Mouse (Mus musculus): ENCODE results near the gene Chaf1b.

Chaf1b gene

DNA sequence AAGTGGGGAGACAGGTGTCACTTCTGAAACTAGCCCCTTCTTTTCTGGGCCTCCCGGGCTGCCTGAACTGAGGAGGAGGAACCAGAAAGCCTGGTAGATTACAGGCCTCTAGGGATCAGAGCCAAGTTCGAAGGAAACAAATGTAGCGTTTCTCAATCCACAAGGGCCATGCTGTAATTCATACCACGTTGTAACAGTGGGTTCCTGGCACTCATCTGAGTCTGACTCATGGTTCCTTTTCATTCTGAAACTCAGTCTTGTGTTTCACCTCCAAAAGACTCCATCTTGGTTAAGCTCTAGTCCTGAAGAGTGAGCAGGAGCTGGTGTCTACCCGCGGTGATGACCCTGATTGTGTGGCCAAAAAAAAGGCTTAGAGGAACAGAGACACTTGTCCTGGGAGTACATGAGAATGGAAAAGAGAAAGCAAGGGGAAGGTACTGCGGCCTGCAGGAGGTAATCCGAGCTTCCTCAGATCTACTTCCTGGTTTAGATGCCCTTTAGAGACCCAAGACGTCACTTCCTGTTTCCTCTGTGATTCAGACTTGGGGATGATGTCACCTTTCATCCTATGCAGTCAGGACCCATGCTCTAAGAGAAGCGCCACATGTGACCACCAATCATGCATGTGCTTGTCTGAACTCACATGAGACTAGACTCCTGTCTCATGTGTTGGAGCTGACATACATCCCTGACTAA lies 30.3 kb downstream of the Chaf1b start:
- DNase-seq, result peak; percentile 42

DNA sequence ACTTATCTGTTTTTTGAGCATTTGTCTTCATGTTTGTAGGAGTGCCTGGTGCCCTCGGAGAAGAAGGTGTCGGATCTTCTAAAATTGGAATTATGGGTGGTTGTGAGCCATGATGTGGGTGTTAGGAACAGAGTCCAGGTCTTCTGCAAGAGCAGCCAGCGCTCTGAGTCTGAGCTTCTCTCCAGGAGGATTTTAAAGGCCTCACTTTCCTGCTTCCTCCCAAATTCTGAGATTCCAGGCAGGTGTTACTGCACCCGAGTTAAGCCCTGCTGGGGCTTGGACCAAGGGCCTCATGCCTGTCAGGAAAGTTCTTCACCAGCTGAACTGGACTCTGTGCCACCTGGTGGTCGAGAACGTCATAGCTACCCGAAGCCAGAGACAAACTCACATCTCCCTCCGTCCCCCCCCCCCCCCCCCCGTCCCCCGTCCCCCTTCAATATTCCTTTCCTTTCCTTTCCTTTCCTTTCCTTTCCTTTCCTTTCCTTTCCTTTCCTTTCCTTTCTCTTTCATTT lies 31.7 kb downstream of the Chaf1b start:
- no peak for DNase-seq

DNA sequence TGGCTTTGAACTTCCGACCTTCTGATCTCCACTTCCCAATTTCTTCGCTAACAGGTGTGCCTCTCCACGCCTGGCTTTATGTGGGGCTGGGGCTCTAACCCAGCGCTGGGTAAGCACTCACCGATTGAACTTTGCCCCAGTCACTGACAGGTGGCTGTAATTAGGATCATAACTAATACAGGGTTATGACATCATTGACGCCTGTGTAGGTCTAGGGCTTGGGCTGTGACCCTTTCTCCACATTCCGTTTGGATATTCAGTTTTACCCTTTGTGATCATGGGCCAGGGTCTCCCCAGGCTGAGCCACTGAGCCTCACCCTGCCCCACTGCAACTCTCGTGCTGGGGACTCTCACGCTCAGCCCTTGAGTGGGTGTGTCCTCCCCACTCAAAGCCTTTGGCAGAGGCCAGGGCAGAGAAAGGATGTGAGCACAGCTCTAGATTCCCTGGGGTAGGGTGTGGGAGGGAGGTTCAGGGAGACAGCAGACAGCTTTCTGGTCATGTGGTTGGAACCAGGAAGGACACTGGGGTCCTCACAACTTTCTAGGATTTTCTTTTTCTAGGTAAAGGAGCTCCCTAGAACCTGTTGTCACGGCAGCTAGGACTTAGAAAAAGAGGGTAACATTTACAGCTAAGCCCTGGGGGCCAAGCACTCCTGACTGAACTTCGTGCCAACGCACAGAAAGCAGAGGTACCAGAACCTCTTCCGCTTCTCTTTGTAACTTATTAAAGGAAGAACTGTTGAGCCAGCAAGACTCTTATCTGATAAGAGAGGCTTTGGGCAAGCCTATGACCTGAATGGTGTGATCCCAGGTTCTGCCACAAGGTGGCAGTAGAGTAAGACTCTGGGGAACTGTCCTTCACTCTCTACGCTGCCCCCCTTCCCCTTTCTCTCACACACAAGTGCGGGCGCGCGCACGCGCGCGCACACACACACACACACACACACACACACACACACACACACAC lies 34.3 kb downstream of the Chaf1b start:
- DNase-seq, result peak; percentile 73

DNA sequence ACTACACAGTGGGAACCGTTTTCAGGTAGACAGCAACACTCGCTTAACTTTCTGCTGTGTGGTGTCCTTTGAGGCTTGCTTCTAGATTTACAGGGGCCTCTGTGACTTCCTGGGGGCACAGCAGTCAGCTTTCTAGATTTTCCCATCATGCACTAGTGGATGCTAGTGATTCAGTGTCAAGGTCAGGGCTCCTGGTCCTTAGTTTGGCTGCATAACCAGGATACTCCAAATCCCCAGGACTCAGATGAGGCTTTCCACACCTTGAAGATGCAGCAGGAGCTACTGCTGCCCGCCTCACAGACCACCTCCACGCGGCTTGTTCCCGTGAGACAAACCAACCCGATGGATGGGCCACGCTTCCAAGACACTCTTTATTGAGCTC lies 35.0 kb downstream of the Chaf1b start:
- no peak for DNase-seq

DNA sequence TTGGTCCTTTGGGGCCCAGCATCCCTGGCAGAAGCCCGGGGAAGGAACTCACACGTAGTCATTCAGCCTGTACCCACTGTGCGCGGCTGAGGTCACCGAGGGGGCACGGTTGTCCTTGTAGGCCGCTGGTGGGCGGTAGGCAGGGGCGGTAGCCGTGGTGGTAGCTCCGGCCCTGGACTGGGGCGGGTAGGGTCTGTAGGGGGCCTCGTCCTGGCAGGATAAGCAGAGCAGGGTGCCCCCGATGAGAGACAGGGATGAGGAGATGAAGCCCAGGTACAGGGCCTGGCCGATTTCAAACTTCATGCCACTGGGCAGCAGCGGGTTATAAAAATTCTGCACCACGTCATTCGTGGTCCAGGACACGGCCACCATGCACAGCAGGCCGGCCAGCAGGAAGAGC lies 35.5 kb downstream of the Chaf1b start:
- no peak for DNase-seq

DNA sequence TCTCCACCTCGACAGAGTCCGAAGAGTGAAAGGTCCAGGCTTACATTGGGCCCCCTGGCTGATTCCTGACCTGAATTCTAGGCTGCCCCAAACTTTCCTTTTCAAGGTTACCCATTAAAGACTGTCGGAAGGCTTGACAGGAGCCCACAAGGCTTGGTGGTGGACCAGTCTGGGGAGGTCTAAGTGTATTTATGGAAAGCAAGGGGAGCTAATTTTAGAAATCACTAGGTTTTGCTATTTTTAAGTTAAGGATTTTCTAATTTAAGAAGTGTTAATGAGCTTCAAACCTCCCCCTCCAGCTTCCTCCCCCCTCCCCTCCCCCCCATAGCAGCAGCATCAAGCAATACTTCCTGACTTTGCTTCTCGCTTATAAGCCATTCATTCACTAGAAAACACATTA lies 37.0 kb downstream of the Chaf1b start:
- no peak for DNase-seq

DNA sequence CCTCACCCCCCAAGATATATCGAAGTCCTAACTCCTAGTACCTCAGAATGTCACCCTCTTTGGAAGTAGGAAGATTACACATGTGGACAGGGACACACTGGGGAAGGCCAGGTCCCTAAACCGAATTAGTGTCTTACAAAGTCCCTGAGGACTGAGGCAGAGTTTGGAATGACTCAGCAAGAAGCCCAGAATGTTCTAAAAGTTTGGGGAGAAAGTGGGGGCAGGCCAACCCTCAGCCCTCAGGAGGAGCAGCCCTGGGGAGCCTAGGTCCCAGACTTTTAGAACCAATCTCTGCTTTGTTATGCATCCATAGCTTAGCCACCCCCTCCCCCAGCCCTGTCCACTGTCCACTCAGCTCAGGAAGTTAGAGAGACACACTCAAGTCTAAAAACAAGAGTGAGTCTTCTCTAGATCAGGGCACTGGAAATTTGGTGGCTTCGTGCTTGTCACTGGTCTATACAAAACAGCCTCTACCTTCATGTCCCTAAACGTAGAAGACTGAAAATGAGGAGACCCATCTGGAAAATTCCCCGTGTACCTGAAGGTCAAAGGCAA lies 39.2 kb downstream of the Chaf1b start:
- no peak for DNase-seq

DNA sequence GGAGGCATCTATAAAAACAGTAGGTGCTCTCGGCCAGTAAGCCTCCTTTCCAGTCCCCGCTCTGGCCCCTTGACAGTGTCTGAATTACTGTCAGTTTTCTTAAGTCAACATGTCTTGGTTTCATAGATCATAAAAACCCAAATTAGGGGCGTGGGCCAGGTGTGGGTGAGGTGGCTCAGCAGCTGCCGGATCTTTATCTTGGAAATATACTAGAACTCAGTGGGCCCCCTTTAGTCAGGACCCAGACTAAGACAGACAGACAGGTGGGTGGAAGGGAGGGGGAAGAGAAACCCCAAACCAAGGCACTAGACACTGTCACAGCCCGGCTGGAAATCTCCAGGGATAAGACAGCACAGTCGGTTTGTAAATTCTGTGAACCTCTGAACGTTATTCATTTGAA lies 40.1 kb downstream of the Chaf1b start:
- DNase-seq, result no peak

DNA sequence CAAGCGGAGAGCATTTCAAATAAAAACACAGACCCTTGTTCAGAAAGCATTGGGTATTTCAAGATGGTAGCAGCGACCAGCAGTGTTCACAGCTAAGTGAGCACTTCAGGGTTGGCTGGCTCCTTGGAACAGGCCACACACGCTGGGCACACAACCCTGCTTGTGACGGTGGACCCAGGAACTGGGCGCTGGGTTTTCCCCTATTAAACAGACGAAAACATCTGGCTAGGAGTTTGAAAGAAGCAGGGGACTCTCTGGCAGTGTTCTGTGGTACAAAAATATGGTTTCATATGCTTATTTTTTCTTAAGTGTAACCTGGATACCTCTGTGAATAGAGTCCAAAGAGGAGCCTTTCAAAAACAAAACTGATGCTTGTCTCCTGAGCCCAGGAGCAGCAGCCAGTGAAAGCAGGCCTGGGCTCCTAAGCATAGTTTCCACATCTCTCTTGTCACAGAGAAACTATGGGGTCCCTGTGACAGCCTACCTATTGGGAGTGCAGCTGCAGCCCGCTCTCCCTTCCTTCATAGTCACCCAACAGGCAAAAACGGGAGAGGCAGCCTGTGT lies 42.1 kb downstream of the Chaf1b start:
- no peak for DNase-seq

DNA sequence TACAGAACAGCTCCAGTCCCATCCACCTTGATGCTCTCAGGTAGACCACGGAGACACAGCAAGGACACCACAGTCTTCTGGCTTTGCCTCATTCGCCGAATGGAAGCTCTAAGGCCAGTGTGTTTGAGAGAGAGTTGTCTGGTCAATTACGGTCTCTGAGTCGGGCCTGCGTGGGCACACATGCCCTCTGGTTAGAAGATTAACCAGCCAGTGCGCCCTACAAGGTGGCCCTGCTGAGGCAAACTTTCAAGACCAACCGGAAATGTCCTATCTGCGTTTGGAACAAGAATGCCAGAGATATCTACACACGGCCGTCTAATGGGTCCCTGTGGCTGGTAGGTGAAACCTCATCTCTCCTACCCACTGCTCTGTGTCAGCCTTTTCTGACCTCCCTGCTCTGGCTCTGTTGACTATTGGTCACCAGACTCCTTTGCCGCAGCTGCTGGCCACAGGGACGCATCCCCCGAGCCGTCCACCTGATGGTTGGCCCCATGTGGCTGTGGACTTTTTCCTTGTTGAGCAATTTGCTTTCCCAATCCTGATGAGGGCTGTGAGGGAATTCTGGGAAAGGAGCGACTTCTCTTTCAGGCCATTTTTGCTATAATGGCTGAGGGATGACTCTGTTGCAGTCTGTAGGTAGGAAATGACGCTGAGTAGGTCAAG lies 45.8 kb downstream of the Chaf1b start:
- no peak for DNase-seq

DNA sequence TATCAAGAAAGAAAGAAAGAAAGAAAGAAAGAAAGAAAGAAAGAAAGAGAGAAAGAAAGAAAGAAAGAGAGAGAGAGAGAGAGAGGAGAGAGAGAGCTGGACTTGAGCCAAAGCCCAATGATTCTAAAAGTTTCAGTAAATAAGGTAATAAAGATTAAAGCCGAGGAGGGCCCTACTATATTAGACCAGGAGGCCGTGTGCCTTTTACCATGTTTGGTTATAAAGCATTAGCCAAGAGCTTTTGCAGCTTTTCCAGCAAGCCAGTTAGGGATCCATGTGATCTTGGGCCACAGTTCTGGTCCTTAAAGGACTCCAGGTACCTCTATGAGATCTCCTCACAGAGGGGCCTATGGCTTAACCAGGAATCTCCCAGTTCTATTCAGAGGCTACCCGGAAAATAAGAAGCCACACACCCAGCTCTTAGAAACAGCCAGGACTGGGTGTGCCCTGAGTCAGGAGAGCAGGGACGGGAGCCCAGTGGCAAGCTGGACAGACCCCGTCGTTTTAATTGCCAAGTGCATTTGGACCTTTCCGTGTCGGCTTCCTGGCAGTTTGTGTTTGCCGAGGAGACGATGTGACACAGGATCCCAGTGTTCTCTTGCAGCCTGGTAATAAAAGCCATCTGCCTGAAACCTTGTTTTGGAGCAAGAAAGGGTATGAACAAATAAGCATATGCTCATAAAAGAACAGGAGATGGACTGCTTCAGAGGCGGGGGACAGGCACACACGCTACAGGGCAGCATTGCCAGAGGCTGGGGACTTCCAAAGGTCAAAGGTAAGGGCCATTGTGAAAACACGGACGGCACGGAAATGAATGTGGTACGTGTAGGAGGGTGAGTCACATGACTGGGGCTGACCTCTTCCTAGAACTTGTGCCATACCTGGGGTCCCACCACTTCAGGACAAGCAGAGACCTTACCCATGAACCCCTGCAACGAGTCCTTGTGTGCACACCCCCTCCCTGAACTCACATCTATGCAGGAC lies 48.8 kb downstream of the Chaf1b start:
- no peak for DNase-seq

DNA sequence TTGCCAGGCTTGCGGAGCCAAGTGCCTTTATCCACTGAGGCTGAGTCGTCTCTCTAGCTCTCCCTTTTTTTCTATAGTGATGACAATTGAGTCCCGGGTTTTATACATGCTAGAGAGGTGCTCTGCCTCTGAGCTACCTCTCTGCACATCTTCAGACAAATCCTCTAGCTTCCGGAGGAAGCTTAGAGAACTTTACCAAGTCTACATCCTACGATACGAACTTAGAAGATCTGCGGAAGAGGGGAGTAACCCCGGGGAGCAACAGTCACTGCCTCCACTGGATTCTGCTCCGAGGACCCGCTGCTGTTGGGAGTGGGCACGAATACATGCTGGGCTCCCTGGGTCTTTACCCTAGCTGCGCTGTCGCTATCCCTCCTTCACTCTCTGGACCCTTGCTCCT lies 50.9 kb downstream of the Chaf1b start:
- no peak for DNase-seq

DNA sequence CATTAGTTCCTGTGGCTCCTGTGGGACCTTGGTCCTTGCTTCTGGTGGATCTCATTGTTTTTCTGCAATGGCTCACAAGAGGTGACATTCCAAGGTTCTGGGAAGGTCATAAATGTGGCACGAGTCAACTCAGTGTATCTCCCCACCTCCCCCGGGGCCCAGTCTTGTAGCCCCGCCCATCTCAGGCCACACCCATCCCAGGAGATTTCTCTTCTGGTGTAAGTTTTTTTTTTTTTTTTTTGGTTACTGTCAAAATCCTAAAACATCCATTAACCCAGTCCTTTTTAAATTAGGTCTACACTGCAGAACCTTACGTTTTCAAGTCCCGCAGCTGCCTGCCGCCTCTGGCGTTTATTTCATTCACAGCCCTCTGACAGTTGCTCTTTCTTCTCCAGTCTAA lies 51.3 kb downstream of the Chaf1b start:
- DNase-seq, result no peak

DNA sequence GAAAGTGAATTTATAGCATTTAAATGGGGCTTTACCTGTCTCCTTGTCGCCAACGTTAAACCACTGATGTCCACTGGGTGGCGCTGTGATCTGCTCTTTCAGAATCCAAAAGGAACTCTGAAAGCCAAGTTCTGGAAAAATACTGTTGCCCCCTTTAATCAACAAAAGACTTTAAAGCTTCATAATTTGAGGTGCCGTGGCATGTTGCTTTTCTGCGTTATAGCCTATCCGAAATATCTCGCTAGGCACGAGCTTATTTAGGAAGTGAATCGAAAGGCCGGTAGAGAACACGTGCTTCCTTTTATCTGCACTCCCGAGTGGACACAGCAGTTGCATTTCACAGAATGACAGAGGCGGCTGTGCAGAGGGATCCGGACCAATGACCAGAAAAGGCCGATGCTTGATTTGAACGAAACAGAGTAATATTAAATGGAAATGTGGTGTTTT lies 54.7 kb downstream of the Chaf1b start:
- no peak for DNase-seq

DNA sequence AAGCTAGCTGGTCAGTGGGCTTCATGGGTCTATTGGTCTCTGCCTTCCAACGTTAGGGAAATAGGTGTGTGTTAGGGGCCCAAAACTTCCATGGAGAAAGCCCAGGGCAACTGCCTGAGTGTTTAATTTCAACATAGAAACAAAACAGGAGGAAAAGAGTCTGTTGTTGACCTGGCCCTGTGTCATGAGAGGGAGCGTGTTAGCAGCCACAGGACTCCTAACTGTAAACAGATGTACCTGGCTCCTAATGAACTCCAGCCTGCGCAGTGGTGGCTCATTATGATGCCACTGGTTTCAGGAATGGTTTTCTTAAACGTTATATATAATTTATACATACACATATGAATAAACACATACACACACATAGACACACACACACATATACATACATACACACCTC lies 56.3 kb downstream of the Chaf1b start:
- no peak for DNase-seq

DNA sequence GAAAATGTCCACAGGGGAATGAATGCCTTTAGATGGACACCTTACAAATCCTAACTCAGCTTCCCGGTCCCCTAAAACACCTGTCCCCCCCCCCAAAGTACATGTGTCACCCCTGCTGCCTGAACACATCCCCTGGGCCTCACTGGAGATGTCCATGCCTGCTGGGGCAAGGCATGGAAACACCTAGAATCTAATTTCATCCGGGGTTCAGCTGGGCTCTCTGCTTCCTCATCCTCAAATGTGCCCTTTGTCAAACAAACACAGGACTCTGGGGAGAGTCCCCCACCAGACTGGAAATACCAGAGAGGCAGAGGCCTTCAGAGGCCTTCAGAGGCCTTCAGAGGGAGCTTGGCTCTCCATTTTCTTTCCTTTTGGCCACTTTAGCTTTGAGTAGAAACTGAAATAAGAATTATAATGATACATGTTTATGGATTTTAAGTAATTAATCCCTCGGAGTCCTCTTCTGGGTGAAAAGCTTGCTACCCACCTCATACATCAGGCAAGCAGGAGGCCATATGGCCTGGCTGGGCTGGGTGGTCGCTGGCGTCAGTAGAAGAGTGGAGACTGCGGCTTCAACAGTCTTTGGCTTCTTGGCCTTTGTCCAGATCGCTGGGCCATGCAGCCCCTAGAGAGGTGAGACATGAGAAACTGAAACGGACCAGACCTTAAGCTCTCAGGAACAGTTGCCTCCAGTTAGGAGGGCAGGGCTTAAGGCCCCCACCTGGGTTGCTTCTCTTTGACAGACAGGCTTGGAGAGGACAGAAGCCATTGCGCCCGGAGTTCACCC lies 58.3 kb downstream of the Chaf1b start:
- DNase-seq, result no peak

DNA sequence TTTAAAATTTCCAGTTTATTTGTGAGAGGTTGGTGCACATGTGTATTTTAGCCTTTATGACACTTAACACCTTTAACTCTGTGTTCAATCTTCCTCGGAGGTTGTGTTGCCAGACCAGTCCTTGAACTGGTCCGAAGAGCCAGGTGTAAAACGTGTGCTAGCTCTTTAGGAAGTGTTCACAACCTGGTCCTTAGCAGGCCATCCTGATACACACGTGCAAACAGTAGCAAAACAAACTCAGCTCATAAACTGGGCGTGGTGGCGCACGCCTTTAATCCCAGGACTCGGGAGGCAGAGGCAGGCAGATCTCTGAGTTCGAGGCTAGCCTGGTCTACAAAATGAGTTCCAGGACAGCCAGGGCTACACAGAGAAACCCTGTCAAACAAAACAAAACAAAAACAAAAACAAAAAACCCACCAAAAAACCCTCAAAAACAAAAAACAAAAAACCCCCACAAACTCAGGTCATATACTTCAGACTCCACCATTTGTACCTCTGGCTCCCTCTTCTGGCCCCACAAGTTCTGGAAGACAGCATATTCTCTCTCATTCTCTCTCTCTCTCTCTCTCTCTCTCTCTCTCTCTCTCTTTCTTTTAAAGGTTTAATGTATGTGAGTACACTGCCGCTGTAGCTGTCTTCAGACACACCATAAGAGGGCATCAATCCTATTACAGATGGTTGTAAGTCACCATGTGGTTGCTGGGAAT lies 59.2 kb downstream of the Chaf1b start:
- no peak for DNase-seq

DNA sequence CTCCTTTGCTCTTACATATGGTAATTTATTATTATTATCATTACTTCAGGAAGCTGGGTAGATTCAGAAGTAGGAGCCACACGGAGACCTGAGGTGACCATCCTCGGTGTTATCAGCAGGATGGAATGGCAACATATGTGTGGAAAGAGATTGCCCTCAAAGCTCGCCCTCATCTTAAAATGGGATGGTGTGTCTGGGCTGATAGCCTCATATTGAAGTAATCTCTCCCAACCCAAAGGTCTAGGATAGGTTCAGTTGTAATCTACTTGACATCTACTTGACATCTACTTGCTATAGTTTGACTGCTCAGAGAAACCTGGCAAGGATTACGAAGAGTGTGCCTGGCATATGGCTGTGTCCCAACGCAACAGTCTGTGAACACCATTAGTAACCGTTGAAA lies 60.6 kb downstream of the Chaf1b start:
- DNase-seq, result no peak

DNA sequence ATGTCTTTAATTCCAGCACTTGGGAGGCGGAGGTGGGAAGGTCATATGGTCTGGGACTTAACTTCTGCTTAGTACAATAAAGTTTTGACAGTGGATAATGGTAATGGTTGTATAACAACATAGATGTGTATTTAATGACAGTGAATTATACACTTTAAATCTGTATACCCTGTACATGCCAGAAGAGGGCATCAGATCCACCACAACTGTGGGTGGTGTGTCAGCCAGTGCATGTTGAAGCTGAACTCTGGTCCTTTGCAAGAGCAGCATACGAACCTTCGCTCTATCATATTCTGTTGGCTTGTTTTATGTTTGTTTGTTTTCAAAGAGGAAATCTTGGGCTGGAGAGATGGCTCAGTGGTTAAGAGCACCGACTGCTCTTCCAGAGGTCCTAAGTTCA lies 63.7 kb downstream of the Chaf1b start:
- DNase-seq, result no peak

Data from layer of hippocampus, adult 9-11 months (tissue).